Mouse (Mus musculus) G1E (cell line): ENCODE measurements around the gene Drg2. TPM values are rescaled to one million over a fixed set of nuclear protein-coding genes. Genes with fewer than 3 reads are reported as not detected.

ENCODE experiments used
- ATAC-seq: 2 replicates; pipeline ENCODE4 v1.8.0; 2016; ENCODE audit warnings: mild to moderate bottlenecking; ENCODE audit not compliant: insufficient number of reproducible peaks, poor library complexity, low FRiP score, severe bottlenecking; ENCODE audit errors: extremely low read depth
- DNase-seq: peaks from one replicate; pipeline ENCODE4 v3.0.0; 2012; ENCODE audit warnings: low spot score
- H3K27me3 ChIP-seq: 2 replicates; pipeline ENCODE4 v1.6.1; 2012; ENCODE audit warnings: mild to moderate bottlenecking, low read length, inconsistent platforms; ENCODE audit not compliant: insufficient read depth
- H3K36me3 ChIP-seq: replicated peaks from 2 replicates; pipeline ENCODE3; 2012; ENCODE audit warnings: mild to moderate bottlenecking, inconsistent platforms
- H3K4me1 ChIP-seq: 2 replicates; pipeline ENCODE4 v1.6.1; 2012; ENCODE audit warnings: low read depth, low read length, inconsistent platforms, mixed read lengths; ENCODE audit not compliant: insufficient read depth
- H3K4me3 ChIP-seq: 2 replicates; pipeline ENCODE4 v1.5.1; 2012; ENCODE audit warnings: low read depth, mild to moderate bottlenecking, inconsistent platforms, low read length, moderate library complexity, mixed read lengths
- H3K9me3 ChIP-seq: replicated peaks from 2 replicates; pipeline ENCODE4 v1.6.1; 2012; ENCODE audit warnings: inconsistent platforms
- CTCF ChIP-seq: IDR thresholded peaks from 2 replicates; pipeline ENCODE4 v1.5.1; 2012; ENCODE audit warnings: low read depth, low read length, inconsistent platforms, mixed read lengths
- GATA1 ChIP-seq: IDR thresholded peaks from 2 replicates; pipeline ENCODE4 v1.6.1; 2012; ENCODE audit warnings: borderline replicate concordance, low read length, inconsistent platforms, mixed read lengths
- GATA2 ChIP-seq: IDR thresholded peaks from 2 replicates; pipeline ENCODE4 v1.6.1; 2012; ENCODE audit warnings: low read depth, low read length, inconsistent platforms, borderline replicate concordance
- POLR2AphosphoS5 ChIP-seq: IDR thresholded peaks from 2 replicates; pipeline ENCODE4 v1.6.1; 2012; ENCODE audit warnings: low read depth, low read length, inconsistent platforms; ENCODE audit not compliant: insufficient replicate concordance
- TAL1 ChIP-seq: conservative IDR thresholded peaks from 2 replicates; pipeline ENCODE4 v1.6.1; 2012; ENCODE audit warnings: low read depth, low read length, inconsistent platforms, mixed read lengths
- polyA plus RNA-seq: library from polyadenylated mRNA; stranded (reverse); fragments of >175 nt; gene quantifications from 2 replicates; pipeline ENCODE4 v1.2.3, GENCODE M21; 2012
- total RNA-seq, 2 experiments: library from RNA; stranded (forward) in 1 of 2; stranded (reverse) in 1 of 2; fragments of 200-1000 nt in 1 of 2; fragments of >200 nt in 1 of 2; fragmentation: Nextera tagmentation in 1 of 2; gene quantifications; 2 replicates each; pipeline ENCODE4 v1.2.3; 2014 to 2017

Drg2 gene
- total and polyA plus RNA-seq, 3 experiments, result 42.0 to 62.0 (median 52.1) TPM

- ATAC-seq (peak; percentile 49), DNase-seq (peak; percentile 68)
- peak overlapping the region; percentile 66; the same call in 1 of the 2 replicates for H3K4me3 ChIP-seq
- H3K9me3 ChIP-seq, result no peaks in the 10 kb centered on the region
- TF ChIP-seq POLR2AphosphoS5 (no peak), TAL1 (peak; percentile 70)
- peaks cover 59% of the 10 kb centered on the region for H3K4me1 ChIP-seq
- H3K36me3 ChIP-seq, result no peaks in the 10 kb centered on the region
- peaks cover 58% of the 10 kb centered on the region for H3K27me3 ChIP-seq
These were observed 54.6 kb downstream of the Drg2 start for GRCm38 (mm10) chr11:60508950-60509349.

GRCm38 (mm10) chr11:60509500-60509899, 55.1 kb downstream of the Drg2 start:
- Histone ChIP-seq H3K4me1 (peaks cover 59% of the 10 kb centered on the region), H3K36me3 (no peaks in the 10 kb centered on the region), H3K9me3 (no peaks in the 10 kb centered on the region), H3K27me3 (peaks cover 55% of the 10 kb centered on the region), H3K4me3 (peak overlapping the region; percentile 66; the same call in 1 of the 2 replicates)
- ATAC-seq (no peak), DNase-seq (peak; percentile 58)
- TF ChIP-seq GATA2 (no peak), POLR2AphosphoS5 (no peak), CTCF (no peak), TAL1 (no peak), GATA1 (no peak)

- no peaks in the 10 kb centered on the region for H3K36me3 ChIP-seq
- H3K4me3 ChIP-seq, result no peak overlapping the region
- TF ChIP-seq CTCF (no peak), TAL1 (no peak), POLR2AphosphoS5 (no peak), GATA1 (no peak), GATA2 (no peak)
- ATAC-seq (no peak), DNase-seq (no peak)
- peaks cover 46% of the 10 kb centered on the region for H3K4me1 ChIP-seq
- H3K27me3 ChIP-seq, result peaks cover 46% of the 10 kb centered on the region
- H3K9me3 ChIP-seq, result no peaks in the 10 kb centered on the region
These were observed 57.5 kb downstream of the Drg2 start for GRCm38 (mm10) chr11:60511893-60512292.

GRCm38 (mm10) chr11:60512520-60512919, 58.1 kb downstream of the Drg2 start:
- Histone ChIP-seq H3K9me3 (no peaks in the 10 kb centered on the region), H3K4me1 (peaks cover 39% of the 10 kb centered on the region), H3K27me3 (peaks cover 46% of the 10 kb centered on the region), H3K4me3 (no peak overlapping the region), H3K36me3 (no peaks in the 10 kb centered on the region)
- no peak for ATAC-seq
- no peak for DNase-seq
- TF ChIP-seq CTCF (peak; percentile 26; the same call in 1 of the 2 replicates), POLR2AphosphoS5 (no peak)

GRCm38 (mm10) chr11:60514941-60515340, 60.5 kb downstream of the Drg2 start:
- ATAC-seq (no peak), DNase-seq (no peak)
- no peaks in the 10 kb centered on the region for H3K9me3 ChIP-seq
- H3K36me3 ChIP-seq, result no peaks in the 10 kb centered on the region
- TF ChIP-seq CTCF (no peak), POLR2AphosphoS5 (no peak), GATA2 (no peak), GATA1 (no peak), TAL1 (no peak)
- peaks cover 47% of the 10 kb centered on the region for H3K27me3 ChIP-seq
- no peak overlapping the region for H3K4me3 ChIP-seq
- peaks cover 17% of the 10 kb centered on the region for H3K4me1 ChIP-seq

- no peaks in the 10 kb centered on the region for H3K4me1 ChIP-seq
- no peaks in the 10 kb centered on the region for H3K9me3 ChIP-seq
- TF ChIP-seq CTCF (no peak), GATA1 (no peak), POLR2AphosphoS5 (no peak), GATA2 (no peak), TAL1 (no peak)
- no peak overlapping the region for H3K4me3 ChIP-seq
- H3K27me3 ChIP-seq, result peaks cover 60% of the 10 kb centered on the region
- ATAC-seq (no peak), DNase-seq (no peak)
- no peaks in the 10 kb centered on the region for H3K36me3 ChIP-seq
These were observed 63.9 kb downstream of the Drg2 start for GRCm38 (mm10) chr11:60518305-60518704.

Other genes starting within 250 kb of the Drg2 start
- 79.4 and 137 TPM in 2 replicates for gene Srebf1, start 232.0 kb upstream of the Drg2 start, total RNA-seq (2014; fragmentation: Nextera tagmentation)
- 64.4 and 66.8 TPM in 2 replicates for gene Srebf1, start 232.0 kb upstream of the Drg2 start, total RNA-seq (2017)
- 276 and 322 TPM in 2 replicates for gene Srebf1, start 232.0 kb upstream of the Drg2 start, polyA plus RNA-seq
- gene Tom1l2, start 101.7 kb upstream of the Drg2 start, total RNA-seq (2014; fragmentation: Nextera tagmentation), result 20.4 and 24.8 TPM in 2 replicates
- gene Tom1l2, start 101.7 kb upstream of the Drg2 start, total RNA-seq (2017), result 7.8 and 8.1 TPM in 2 replicates
- gene Tom1l2, start 101.7 kb upstream of the Drg2 start, polyA plus RNA-seq, result 19.0 and 20.9 TPM in 2 replicates
- gene Drc3, start 101.3 kb upstream of the Drg2 start, total RNA-seq (2014; fragmentation: Nextera tagmentation), result 1.1 TPM in 1 of 2 replicates, not detected in the other
- gene Drc3, start 101.3 kb upstream of the Drg2 start, total RNA-seq (2017), result 0.99 and 1.4 TPM in 2 replicates
- 0.07 TPM in 2 replicates for gene Drc3, start 101.3 kb upstream of the Drg2 start, polyA plus RNA-seq
- gene Gid4, start 37.4 kb upstream of the Drg2 start, total RNA-seq (2014; fragmentation: Nextera tagmentation), result 34.1 and 38.5 TPM in 2 replicates
- gene Gid4, start 37.4 kb upstream of the Drg2 start, total RNA-seq (2017), result 24.3 and 25.6 TPM in 2 replicates
- gene Gid4, start 37.4 kb upstream of the Drg2 start, polyA plus RNA-seq, result 10.2 and 16.9 TPM in 2 replicates
- 33.6 and 48.0 TPM in 2 replicates for gene Atpaf2, start 36.1 kb upstream of the Drg2 start, total RNA-seq (2014; fragmentation: Nextera tagmentation)
- gene Atpaf2, start 36.1 kb upstream of the Drg2 start, total RNA-seq (2017), result 71.2 and 71.6 TPM in 2 replicates
- gene Atpaf2, start 36.1 kb upstream of the Drg2 start, polyA plus RNA-seq, result 55.1 and 56.4 TPM in 2 replicates
- 0.08 and 0.10 TPM in 2 replicates for gene Myo15, start 14.7 kb downstream of the Drg2 start, total RNA-seq (2014; fragmentation: Nextera tagmentation)
- gene Myo15, start 14.7 kb downstream of the Drg2 start, total RNA-seq (2017), result 0.05 and 0.17 TPM in 2 replicates
- 0.03 TPM in 1 of 2 replicates, not detected in the other for gene Myo15, start 14.7 kb downstream of the Drg2 start, polyA plus RNA-seq
- gene Alkbh5, start 81.8 kb downstream of the Drg2 start, total RNA-seq (2014; fragmentation: Nextera tagmentation), result 97.2 and 109 TPM in 2 replicates
- 43.5 and 46.5 TPM in 2 replicates for gene Alkbh5, start 81.8 kb downstream of the Drg2 start, total RNA-seq (2017)
- 33.8 and 39.3 TPM in 2 replicates for gene Alkbh5, start 81.8 kb downstream of the Drg2 start, polyA plus RNA-seq
- gene Llgl1, start 245.1 kb downstream of the Drg2 start, total RNA-seq (2014; fragmentation: Nextera tagmentation), result 11.3 and 14.6 TPM in 2 replicates
- gene Llgl1, start 245.1 kb downstream of the Drg2 start, total RNA-seq (2017), result 5.2 and 5.9 TPM in 2 replicates
- 21.6 and 26.9 TPM in 2 replicates for gene Llgl1, start 245.1 kb downstream of the Drg2 start, polyA plus RNA-seq